Mouse (Mus musculus) R1 (cell line): ENCODE measurements around the gene Grin3b.

ENCODE experiments used
- DNase-seq: peaks from one replicate; pipeline ENCODE4 v3.0.0-alpha.2; 2018; ENCODE audit warnings: low read depth, low spot score

Gene Grin3b

GRCm38 (mm10) chr10:79966886-79967400 is 3.6 kb upstream of the Grin3b start:
- no peak for DNase-seq

GRCm38 (mm10) chr10:79968181-79968580 is 2.3 kb upstream of the Grin3b start:
- DNase-seq: no peak

GRCm38 (mm10) chr10:79969124-79969568 is 1.4 kb upstream of the Grin3b start:
- DNase-seq: peak; percentile 60

- peak; percentile 57 for DNase-seq
Observed at GRCm38 (mm10) chr10:79971183-79971497, 625 bp downstream of the Grin3b start.

- DNase-seq: no peak
Observed at GRCm38 (mm10) chr10:79972831-79973230, 2.3 kb downstream of the Grin3b start.

- no peak for DNase-seq
Observed at GRCm38 (mm10) chr10:79974087-79974486, 3.6 kb downstream of the Grin3b start.

- DNase-seq: no peak
Observed at GRCm38 (mm10) chr10:79974668-79975067, 4.2 kb downstream of the Grin3b start.

GRCm38 (mm10) chr10:79976071-79976721 is 5.7 kb downstream of the Grin3b start:
- no peak for DNase-seq

GRCm38 (mm10) chr10:79976722-79977107 is 6.2 kb downstream of the Grin3b start:
- DNase-seq: peak; percentile 63

GRCm38 (mm10) chr10:79977324-79977723 is 6.8 kb downstream of the Grin3b start:
- no peak for DNase-seq

GRCm38 (mm10) chr10:79978061-79978460 is 7.5 kb downstream of the Grin3b start:
- no peak for DNase-seq

GRCm38 (mm10) chr10:79979401-79980155 is 9.1 kb downstream of the Grin3b start:
- no peak for DNase-seq

- no peak for DNase-seq
Observed at GRCm38 (mm10) chr10:79983205-79983604, 12.7 kb downstream of the Grin3b start.

- DNase-seq: peak; percentile 85
Observed at GRCm38 (mm10) chr10:79983670-79984069, 13.2 kb downstream of the Grin3b start.

GRCm38 (mm10) chr10:79984195-79984816 is 13.8 kb downstream of the Grin3b start, which contains the start of gene Tmem259:
Gene Tmem259, minus strand, starts transcription at chr10:79984330.
- DNase-seq: peak; percentile 94

GRCm38 (mm10) chr10:79984871-79985270 is 14.4 kb downstream of the Grin3b start:
- peak; percentile 100 for DNase-seq

GRCm38 (mm10) chr10:79985334-79986231 is 15.1 kb downstream of the Grin3b start:
- peak; percentile 84 for DNase-seq

- DNase-seq: no peak
Observed at GRCm38 (mm10) chr10:79986232-79986878, 15.8 kb downstream of the Grin3b start.

- DNase-seq: peak; percentile 89
Observed at GRCm38 (mm10) chr10:79986963-79987362, 16.4 kb downstream of the Grin3b start.

- no peak for DNase-seq
Observed at GRCm38 (mm10) chr10:79987771-79988505, 17.4 kb downstream of the Grin3b start.
